Mouse (Mus musculus) neural tube, postnatal 0 days (tissue): Measurements from ENCODE around the gene Gm16485. TPM values are rescaled to one million over a fixed set of nuclear protein-coding genes. Genes with fewer than 3 reads are reported as not detected.

ENCODE experiments used
- polyA plus RNA-seq: library from polyadenylated mRNA; unstranded; fragments of >200 nt; fragmentation: Nextera tagmentation; extraction: Ambion mirVana; gene quantifications from 2 replicates; pipeline ENCODE4 v1.2.1, GENCODE M21; 2015

The Gm16485 gene
- polyA plus RNA-seq, result 0.69 and 0.72 TPM in 2 replicates

DNA sequence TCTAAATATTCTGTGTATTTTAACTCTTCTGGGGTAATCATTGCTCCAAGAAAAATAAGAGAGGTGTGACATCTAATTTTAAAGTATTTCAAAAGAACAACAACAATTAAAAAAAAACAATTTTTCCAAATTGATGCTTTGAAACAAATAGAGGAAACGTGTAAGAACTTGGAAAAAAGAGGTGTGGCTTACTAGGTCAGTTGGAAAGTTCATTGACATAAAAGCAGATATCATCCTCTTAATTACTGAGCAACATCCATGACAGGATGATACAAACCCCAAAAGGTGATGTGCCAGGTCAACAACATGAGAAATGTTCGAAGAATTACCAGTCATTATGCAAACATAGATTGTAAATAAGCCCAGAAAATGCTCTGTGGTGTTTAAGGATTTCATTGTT lies at the start of gene Gm16485:
Gene Gm16485 (plus strand): TSS at position 301 of the 400 bp plus-strand sequence.

Other genes starting within 250 kb of the Gm16485 start
- 5.2 and 6.0 TPM in 2 replicates for gene Pgr, start 72.0 kb upstream of the Gm16485 start, polyA plus RNA-seq